Mouse (Mus musculus): ENCODE measurements around the gene Cebpg. TPM values are rescaled to one million over a fixed set of nuclear protein-coding genes. Genes with fewer than 3 reads are reported as not detected.
A peak's percentile ranks its signal among the peaks of the same experiment; 100 is the strongest.

Gene Cebpg
- polyA plus RNA-seq, 1 experiment from 2014 or later: 31.9 TPM

GRCm38 (mm10) chr7:35027801-35028420 is 28.5 kb downstream of the Cebpg start:
- Histone ChIP-seq H3K4me1 (ENCODE audit: insufficient read depth, low read length) (no peaks in the 10 kb centered on the region), H3K36me3 (ENCODE audit: insufficient read depth, low read length) (peaks cover 7% of the 10 kb centered on the region; the same call in 1 of the 2 replicates), H3K9ac (replicated peaks; ENCODE audit: low read length) (0 out of 2 replicates have a peak overlapping the region, but pooled peaks have one; percentile 14), H3K4me3 (ENCODE audit: low read length) (no peak overlapping the region), H3K4me2 (replicated peaks; ENCODE audit: low read depth, low read length) (no peak overlapping the region), H3K27me3 (ENCODE audit: insufficient read depth, low read length) (no peaks in the 10 kb centered on the region), H3K9me3 (ENCODE audit: low read length) (no peaks in the 10 kb centered on the region), H3K27ac (ENCODE audit: low read length) (no peak overlapping the region)
- no peak for ATAC-seq (ENCODE audit: low FRiP score, low TSS enrichment)
- WGBS: 75% methylated on average over 9 of the region's 9 CpGs

- Histone ChIP-seq H3K9me3 (ENCODE audit: low read length) (no peaks in the 10 kb centered on the region), H3K4me3 (ENCODE audit: low read length) (no peak overlapping the region)
- WGBS: 79% methylated on average over 3 of the region's 3 CpGs
Observed at GRCm38 (mm10) chr7:35026838-35027291, 29.5 kb downstream of the Cebpg start.

GRCm38 (mm10) chr7:35026276-35026630 is 30.1 kb downstream of the Cebpg start:
- Histone ChIP-seq H3K4me1 (ENCODE audit: insufficient read depth, low read length) (no peaks in the 10 kb centered on the region), H3K4me3 (ENCODE audit: low read length) (no peak overlapping the region), H3K27ac (ENCODE audit: low read length) (no peak overlapping the region), H3K27me3 (ENCODE audit: insufficient read depth, low read length) (no peaks in the 10 kb centered on the region), H3K36me3 (ENCODE audit: insufficient read depth, low read length) (peaks cover 2% of the 10 kb centered on the region; the same call in 1 of the 2 replicates), H3K4me2 (replicated peaks; ENCODE audit: low read depth, low read length) (no peak overlapping the region), H3K9me3 (ENCODE audit: low read length) (no peaks in the 10 kb centered on the region), H3K9ac (replicated peaks; ENCODE audit: low read length) (no peak overlapping the region)
- WGBS: 87% methylated on average over 4 of the region's 4 CpGs
- no peak for ATAC-seq (ENCODE audit: low FRiP score, low TSS enrichment)

More at GRCm38 (mm10) chr7:35026838-35027291, 29.5 kb downstream of the Cebpg start:
- Histone ChIP-seq H3K27me3 (ENCODE audit: insufficient read depth, low read length) (no peaks in the 10 kb centered on the region), H3K27ac (ENCODE audit: low read length) (no peak overlapping the region), H3K36me3 (ENCODE audit: insufficient read depth, low read length) (peaks cover 7% of the 10 kb centered on the region; the same call in 1 of the 2 replicates), H3K4me2 (replicated peaks; ENCODE audit: low read depth, low read length) (no peak overlapping the region), H3K9ac (replicated peaks; ENCODE audit: low read length) (no peak overlapping the region), H3K4me1 (ENCODE audit: insufficient read depth, low read length) (no peaks in the 10 kb centered on the region)
- ATAC-seq (ENCODE audit: low FRiP score, low TSS enrichment): no peak

GRCm38 (mm10) chr7:35025409-35026275 is 30.7 kb downstream of the Cebpg start:
- no peaks in the 10 kb centered on the region for H3K4me1 ChIP-seq (ENCODE audit: insufficient read depth, low read length)
- no peak overlapping the region for H3K4me2 ChIP-seq (replicated peaks; ENCODE audit: low read depth, low read length)
- no peak overlapping the region for H3K27ac ChIP-seq (ENCODE audit: low read length)
- H3K9ac ChIP-seq (replicated peaks; ENCODE audit: low read length): no peak overlapping the region
- H3K27me3 ChIP-seq (ENCODE audit: insufficient read depth, low read length): no peaks in the 10 kb centered on the region
- no peaks in the 10 kb centered on the region for H3K9me3 ChIP-seq (ENCODE audit: low read length)
- H3K36me3 ChIP-seq (ENCODE audit: insufficient read depth, low read length): no peaks in the 10 kb centered on the region; the same call in 1 of the 2 replicates
- no peak overlapping the region for H3K4me3 ChIP-seq (ENCODE audit: low read length)
- peak; percentile 63 for ATAC-seq (ENCODE audit: low FRiP score, low TSS enrichment)
- 45% methylated on average over 5 of the region's 5 CpGs for WGBS

- no peak for ATAC-seq (ENCODE audit: low FRiP score, low TSS enrichment)
- H3K36me3 ChIP-seq (ENCODE audit: insufficient read depth, low read length): no peaks in the 10 kb centered on the region; the same call in none of the 2 replicates
- 82% methylated on average over 1 of the region's 1 CpGs for WGBS
Observed at GRCm38 (mm10) chr7:35024426-35024825, 31.9 kb downstream of the Cebpg start.

GRCm38 (mm10) chr7:35023251-35023650 is 33.1 kb downstream of the Cebpg start:
- 82% methylated on average over 4 of the region's 4 CpGs for WGBS

More at GRCm38 (mm10) chr7:35024426-35024825, 31.9 kb downstream of the Cebpg start:
- Histone ChIP-seq H3K4me1 (ENCODE audit: insufficient read depth, low read length) (no peaks in the 10 kb centered on the region), H3K9ac (replicated peaks; ENCODE audit: low read length) (no peak overlapping the region), H3K27me3 (ENCODE audit: insufficient read depth, low read length) (no peaks in the 10 kb centered on the region), H3K4me3 (ENCODE audit: low read length) (no peak overlapping the region), H3K27ac (ENCODE audit: low read length) (no peak overlapping the region), H3K9me3 (ENCODE audit: low read length) (no peaks in the 10 kb centered on the region), H3K4me2 (replicated peaks; ENCODE audit: low read depth, low read length) (no peak overlapping the region)

GRCm38 (mm10) chr7:35021365-35021764 is 35.0 kb downstream of the Cebpg start:
- 84% methylated on average over 10 of the region's 10 CpGs for WGBS
- Histone ChIP-seq H3K27me3 (ENCODE audit: insufficient read depth, low read length) (no peaks in the 10 kb centered on the region), H3K4me1 (ENCODE audit: insufficient read depth, low read length) (no peaks in the 10 kb centered on the region), H3K9ac (replicated peaks; ENCODE audit: low read length) (no peak overlapping the region), H3K27ac (ENCODE audit: low read length) (no peak overlapping the region), H3K4me3 (ENCODE audit: low read length) (no peak overlapping the region), H3K36me3 (ENCODE audit: insufficient read depth, low read length) (no peaks in the 10 kb centered on the region; the same call in none of the 2 replicates), H3K4me2 (replicated peaks; ENCODE audit: low read depth, low read length) (no peak overlapping the region), H3K9me3 (ENCODE audit: low read length) (no peaks in the 10 kb centered on the region)
- ATAC-seq (ENCODE audit: low FRiP score, low TSS enrichment): no peak

More at GRCm38 (mm10) chr7:35023251-35023650, 33.1 kb downstream of the Cebpg start:
- Histone ChIP-seq H3K36me3 (ENCODE audit: insufficient read depth, low read length) (no peaks in the 10 kb centered on the region; the same call in none of the 2 replicates), H3K27me3 (ENCODE audit: insufficient read depth, low read length) (no peaks in the 10 kb centered on the region), H3K9me3 (ENCODE audit: low read length) (no peaks in the 10 kb centered on the region), H3K9ac (replicated peaks; ENCODE audit: low read length) (no peak overlapping the region), H3K4me3 (ENCODE audit: low read length) (no peak overlapping the region), H3K4me1 (ENCODE audit: insufficient read depth, low read length) (no peaks in the 10 kb centered on the region), H3K4me2 (replicated peaks; ENCODE audit: low read depth, low read length) (no peak overlapping the region), H3K27ac (ENCODE audit: low read length) (no peak overlapping the region)
- ATAC-seq (ENCODE audit: low FRiP score, low TSS enrichment): no peak

- Histone ChIP-seq H3K4me3 (ENCODE audit: low read length) (no peak overlapping the region), H3K27ac (ENCODE audit: low read length) (no peak overlapping the region), H3K9ac (replicated peaks; ENCODE audit: low read length) (no peak overlapping the region), H3K9me3 (ENCODE audit: low read length) (no peaks in the 10 kb centered on the region), H3K27me3 (ENCODE audit: insufficient read depth, low read length) (no peaks in the 10 kb centered on the region), H3K36me3 (ENCODE audit: insufficient read depth, low read length) (no peaks in the 10 kb centered on the region; the same call in 1 of the 2 replicates), H3K4me1 (ENCODE audit: insufficient read depth, low read length) (no peaks in the 10 kb centered on the region), H3K4me2 (replicated peaks; ENCODE audit: low read depth, low read length) (no peak overlapping the region)
- 76% methylated on average over 2 of the region's 2 CpGs for WGBS
- no peak for ATAC-seq (ENCODE audit: low FRiP score, low TSS enrichment)
Observed at GRCm38 (mm10) chr7:35015252-35015651, 41.1 kb downstream of the Cebpg start.

GRCm38 (mm10) chr7:35013228-35013627 is 43.1 kb downstream of the Cebpg start:
- no peak overlapping the region for H3K9ac ChIP-seq (replicated peaks; ENCODE audit: low read length)
- H3K27me3 ChIP-seq (ENCODE audit: insufficient read depth, low read length): no peaks in the 10 kb centered on the region
- H3K4me1 ChIP-seq (ENCODE audit: insufficient read depth, low read length): no peaks in the 10 kb centered on the region
- 72% methylated on average over 9 of the region's 9 CpGs for WGBS
- no peaks in the 10 kb centered on the region for H3K9me3 ChIP-seq (ENCODE audit: low read length)
- no peak overlapping the region for H3K4me3 ChIP-seq (ENCODE audit: low read length)
- no peak overlapping the region for H3K4me2 ChIP-seq (replicated peaks; ENCODE audit: low read depth, low read length)
- no peak for ATAC-seq (ENCODE audit: low FRiP score, low TSS enrichment)
- no peaks in the 10 kb centered on the region for H3K36me3 ChIP-seq (ENCODE audit: insufficient read depth, low read length)
- H3K27ac ChIP-seq (ENCODE audit: low read length): no peak overlapping the region

Measured in kidney, embryonic 16.5 days (tissue).